Mouse (Mus musculus): Measurements from ENCODE around the gene Amd1.

GRCm38 (mm10) chr10:40330262-40330661, 28.3 kb upstream of the Amd1 start:
- TF ChIP-seq POLR2A (IDR thresholded peaks at IDR 0.05; ENCODE audit: low read depth, low read length) (no peak), CTCF (IDR thresholded peaks at IDR 0.05; ENCODE audit: extremely low read depth, insufficient read depth, insufficient read length, insufficient replicate concordance) (no peak)

All from spleen, adult 2 months (tissue).